Mouse (Mus musculus) liver, adult (tissue): ENCODE results near the gene Ccl11.
A peak's percentile ranks its signal among the peaks of the same experiment; 100 is the strongest.

ENCODE experiments used
- GATA4 ChIP-seq: IDR thresholded peaks from 2 replicates; pipeline ENCODE4 v1.6.1; 2014; ENCODE audit warnings: mild to moderate bottlenecking, low read length; ENCODE audit not compliant: insufficient replicate concordance

Gene Ccl11

GRCm38 (mm10) chr11:82057646-82058045 is at the start of gene Ccl11:
Ccl11 (plus strand) TSS chr11:82057823.
- TF ChIP-seq GATA4, result no peak

GRCm38 (mm10) chr11:82010115-82010514 is 47.5 kb upstream of the Ccl11 start:
- no peak for TF ChIP-seq GATA4

GRCm38 (mm10) chr11:82011411-82012193 is 46.0 kb upstream of the Ccl11 start:
- no peak for TF ChIP-seq GATA4

DNA sequence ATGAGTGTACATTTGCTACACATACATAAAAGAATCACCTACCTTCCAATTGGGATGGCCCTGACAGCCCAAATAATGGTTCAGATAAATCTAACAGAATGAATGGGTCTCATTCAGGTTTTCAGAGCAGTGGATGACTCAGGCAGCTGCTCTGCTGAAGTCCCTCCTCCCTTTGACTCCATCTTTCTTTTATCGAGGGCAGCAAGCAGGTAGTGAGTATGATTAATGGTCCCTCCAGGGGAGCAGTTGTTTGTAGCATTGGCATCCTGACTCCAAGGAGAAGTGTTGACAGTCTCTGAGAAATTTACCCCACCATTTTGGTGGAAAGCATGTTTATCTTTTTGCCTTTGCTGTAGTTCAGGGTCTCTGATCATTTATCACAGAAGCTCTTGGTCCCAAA is 43.9 kb upstream of the Ccl11 start:
- TF ChIP-seq GATA4, result no peak

DNA sequence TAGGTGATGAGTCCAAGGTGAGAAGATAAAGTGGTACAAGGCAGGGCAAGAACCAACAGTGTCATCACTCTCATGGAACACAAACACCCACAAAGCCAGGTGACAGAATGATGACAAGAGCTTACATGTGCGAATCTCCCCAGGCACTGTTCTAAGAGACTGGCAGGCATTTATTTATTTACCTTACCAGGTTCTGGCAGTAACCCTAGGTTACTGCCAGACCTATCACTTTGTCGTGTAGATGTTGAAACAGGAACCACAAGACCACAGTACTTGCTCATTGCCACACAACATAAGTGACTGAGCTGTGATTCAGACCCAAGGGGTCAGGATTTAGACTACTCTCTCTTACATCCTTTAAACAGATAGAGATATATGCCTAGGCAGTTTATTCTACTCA is 42.6 kb upstream of the Ccl11 start:
- TF ChIP-seq GATA4, result no peak

- no peak for TF ChIP-seq GATA4
Observed at GRCm38 (mm10) chr11:82016181-82016780, 41.3 kb upstream of the Ccl11 start.

GRCm38 (mm10) chr11:82019389-82019788 is 38.2 kb upstream of the Ccl11 start:
- TF ChIP-seq GATA4, result no peak

GRCm38 (mm10) chr11:82019793-82020192 is 37.8 kb upstream of the Ccl11 start:
- TF ChIP-seq GATA4, result peak; percentile 99

DNA sequence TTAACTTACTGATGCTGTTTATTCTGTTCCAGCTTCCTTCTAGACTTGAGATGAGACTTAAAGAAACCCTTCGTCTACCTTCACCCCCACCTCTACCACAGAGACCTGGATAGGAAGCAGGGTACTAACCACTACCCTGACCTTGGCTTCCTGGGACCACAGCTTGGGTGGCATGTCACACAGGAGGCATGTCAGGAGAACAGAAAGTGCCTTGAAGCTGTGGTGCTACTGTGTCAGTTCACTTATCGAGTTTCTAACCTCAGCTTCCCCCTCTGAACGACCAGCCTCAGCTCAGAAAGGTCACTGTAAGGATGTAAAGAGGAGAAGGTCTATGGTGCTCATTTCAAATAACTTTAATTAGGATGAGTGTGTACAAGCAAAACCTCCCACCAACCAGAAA is 36.2 kb upstream of the Ccl11 start:
- no peak for TF ChIP-seq GATA4

GRCm38 (mm10) chr11:82022504-82023056 is 35.0 kb upstream of the Ccl11 start:
- TF ChIP-seq GATA4, result no peak

- no peak for TF ChIP-seq GATA4
Observed at GRCm38 (mm10) chr11:82023769-82024168, 33.9 kb upstream of the Ccl11 start.

- no peak for TF ChIP-seq GATA4
Observed at GRCm38 (mm10) chr11:82030171-82030570, 27.5 kb upstream of the Ccl11 start.

DNA sequence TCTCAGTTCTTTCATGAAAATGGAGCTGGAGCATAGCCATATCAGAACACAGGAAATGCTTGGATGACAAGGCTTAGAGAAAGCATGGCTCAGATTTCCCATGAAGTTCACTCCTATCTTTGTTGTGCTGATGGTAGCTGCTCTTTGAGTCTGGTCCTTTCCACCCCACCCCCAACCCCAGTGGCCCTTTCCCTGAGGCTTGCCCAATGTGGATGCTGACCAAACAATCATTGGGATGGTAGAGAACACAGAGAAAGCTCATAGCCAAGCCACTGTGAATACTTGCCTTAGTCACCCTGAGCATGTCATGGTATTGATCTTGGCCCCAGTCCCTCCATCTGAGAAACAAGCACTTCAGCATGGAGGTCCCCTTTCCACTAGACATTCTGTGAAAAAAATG is 25.5 kb upstream of the Ccl11 start:
- TF ChIP-seq GATA4, result peak; percentile 75; the same call in 1 of the 2 replicates

DNA sequence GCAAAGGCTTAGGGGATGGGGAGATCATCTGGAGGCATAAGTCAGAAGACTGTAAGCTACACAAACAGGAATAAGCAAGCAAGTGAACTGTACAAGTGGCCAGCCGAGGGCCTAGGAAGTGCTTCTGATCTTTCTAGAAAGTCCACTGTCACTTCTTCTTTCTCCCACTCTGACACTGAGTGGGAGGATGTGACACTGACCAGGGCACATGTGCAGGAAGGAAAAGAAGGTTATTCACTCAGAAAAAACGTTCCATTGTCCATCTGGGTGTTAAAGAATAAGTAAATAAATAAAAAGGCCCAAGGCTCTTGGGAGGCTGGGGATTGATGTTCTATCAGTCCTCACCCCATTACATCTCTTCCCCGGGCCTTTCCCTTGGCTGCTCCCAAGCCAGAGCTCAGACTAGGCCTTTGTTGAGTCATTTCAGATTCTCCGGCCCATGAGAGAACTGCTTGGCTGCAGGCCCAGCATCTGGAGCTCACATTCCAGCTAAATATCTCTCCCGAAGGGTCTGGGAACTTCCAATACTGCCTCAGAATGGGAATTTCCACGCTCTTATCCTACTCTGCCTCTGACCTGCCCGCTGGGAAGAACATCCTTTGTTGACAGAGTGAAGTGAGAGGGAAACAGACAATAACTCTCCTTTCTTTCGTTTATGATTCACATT is 24.8 kb upstream of the Ccl11 start:
- peak; percentile 14; the same call in 1 of the 2 replicates for TF ChIP-seq GATA4

GRCm38 (mm10) chr11:82034446-82034845 is 23.2 kb upstream of the Ccl11 start:
- no peak for TF ChIP-seq GATA4

GRCm38 (mm10) chr11:82035356-82035755 is 22.3 kb upstream of the Ccl11 start, which contains the start of gene Ccl2:
Ccl2 (plus strand) TSS chr11:82035571.
- peak; percentile 15; the same call in 1 of the 2 replicates for TF ChIP-seq GATA4
